Mouse (Mus musculus) kidney, postnatal 4 days (tissue): Measurements from ENCODE around the gene Fat4.

Experiments
- DNase-seq, 2 experiments: peaks; one replicate each; pipeline ENCODE4 v3.0.0; 2021; ENCODE audit warnings: mixed read lengths in 2 of 2

Gene Fat4

GRCm38 (mm10) chr3:38886890-38887355, at the start of gene Fat4:
TSS of gene Fat4 (plus strand) at chr3:38886940.
- peak in 1 of 2 experiments; percentile 53 for DNase-seq

DNA sequence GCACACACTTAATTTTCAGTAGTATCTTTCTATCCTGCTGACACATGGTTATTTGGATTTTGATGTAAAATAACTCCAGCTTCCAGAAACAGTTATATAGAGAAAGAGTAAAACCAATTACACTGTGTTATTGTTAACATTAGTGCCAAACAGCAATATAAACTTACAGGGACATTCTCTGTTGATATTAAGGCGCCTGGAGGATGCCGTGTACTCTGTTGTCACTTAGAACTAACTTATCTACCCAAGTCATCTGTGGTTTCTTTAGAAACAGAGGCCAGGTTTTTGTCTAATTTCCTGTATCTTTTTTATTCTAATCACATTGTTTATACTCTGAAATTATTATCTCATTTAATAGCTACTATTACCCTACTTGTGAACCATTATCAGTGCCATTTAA, 47.3 kb upstream of the Fat4 start:
- no peak for DNase-seq

GRCm38 (mm10) chr3:38843000-38843538, 43.7 kb upstream of the Fat4 start:
- DNase-seq: no peak

DNA sequence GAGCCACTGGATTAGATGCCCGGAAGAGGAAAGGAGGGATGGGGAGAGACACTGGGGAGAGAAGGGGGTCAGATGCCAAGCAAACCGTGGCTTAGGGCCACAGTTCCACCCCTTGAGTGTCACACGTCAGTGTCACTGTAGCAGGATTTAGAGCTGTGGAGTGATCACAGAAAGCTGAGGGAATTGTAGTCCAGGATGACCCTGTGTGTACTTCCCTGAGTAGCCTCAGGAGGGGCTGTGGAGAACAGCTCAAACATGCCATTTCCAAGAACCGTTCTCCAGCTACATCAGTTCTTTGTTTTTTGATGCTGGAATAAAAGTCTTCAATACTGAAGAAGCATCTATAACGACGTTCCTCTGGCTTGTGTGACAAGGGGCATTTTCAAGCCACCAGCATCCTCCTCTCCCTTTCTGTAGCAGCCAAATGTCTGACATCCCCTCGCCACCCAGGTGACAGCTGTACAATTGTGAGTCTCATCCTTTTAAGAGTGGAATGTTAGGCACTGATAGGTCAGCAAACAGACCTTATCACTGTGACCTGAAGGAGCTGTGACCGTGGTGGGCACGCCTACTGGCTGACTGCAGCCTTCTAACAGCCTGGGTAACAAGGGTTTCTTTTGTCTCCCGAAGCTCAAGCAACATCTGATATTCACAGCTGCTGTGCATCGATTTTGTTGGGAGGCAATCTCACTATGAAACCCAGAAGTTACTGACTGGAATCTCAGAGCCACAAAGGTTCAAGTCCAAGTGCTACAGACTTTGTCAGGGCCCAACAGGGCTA, 39.9 kb upstream of the Fat4 start:
- peak; percentile 2 to 4 for DNase-seq

GRCm38 (mm10) chr3:38849077-38849476, 37.7 kb upstream of the Fat4 start:
- DNase-seq: no peak

DNA sequence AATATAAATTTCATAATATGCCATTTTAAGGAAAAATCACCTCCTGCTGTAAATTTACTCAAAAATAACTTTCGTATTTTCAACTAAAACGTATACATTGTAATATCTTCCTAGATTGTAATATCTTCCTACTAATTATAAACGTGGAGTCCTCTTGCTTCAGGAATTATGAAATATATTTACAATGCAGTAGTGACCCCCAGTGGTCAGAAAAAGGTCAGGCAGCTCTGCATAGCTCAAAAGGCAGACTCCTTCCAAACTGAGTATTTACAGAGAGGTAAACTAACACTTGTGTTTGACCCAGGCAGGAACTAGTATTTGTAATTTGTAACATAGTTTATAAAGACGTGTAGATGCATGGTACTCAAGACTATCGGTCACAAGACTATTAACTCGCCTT, 37.2 kb upstream of the Fat4 start:
- DNase-seq: peak; percentile 65 to 67

DNA sequence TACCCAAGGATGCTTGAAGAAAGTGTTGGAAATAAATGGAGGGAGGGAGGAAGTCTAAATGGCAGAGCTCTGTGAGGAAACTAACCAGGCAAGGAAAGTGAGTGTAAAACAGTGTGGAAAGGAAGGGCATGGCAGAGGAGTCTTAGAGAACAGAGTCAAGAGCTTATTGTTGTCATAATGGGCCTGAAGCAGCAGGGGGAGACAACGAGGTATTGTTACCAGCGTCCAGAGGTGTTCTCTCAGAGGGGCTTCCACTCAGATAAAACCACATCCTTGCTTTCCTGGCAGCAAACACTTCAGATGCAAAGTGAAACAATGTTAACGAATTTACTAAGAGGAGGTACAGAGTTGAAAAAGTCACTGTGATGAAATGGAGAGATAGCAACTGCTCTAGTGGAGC, 33.1 kb upstream of the Fat4 start:
- DNase-seq: no peak

GRCm38 (mm10) chr3:38860683-38861082, 26.1 kb upstream of the Fat4 start:
- peak in 1 of 2 experiments; percentile 16 for DNase-seq

- DNase-seq: no peak
Measured at GRCm38 (mm10) chr3:38871291-38871690, 15.4 kb upstream of the Fat4 start.

- no peak for DNase-seq
Measured at GRCm38 (mm10) chr3:38875872-38876271, 10.9 kb upstream of the Fat4 start.

- no peak for DNase-seq
Measured at GRCm38 (mm10) chr3:38876706-38877105, 10.0 kb upstream of the Fat4 start.

GRCm38 (mm10) chr3:38882778-38883177, 4.0 kb upstream of the Fat4 start:
- peak; percentile 50 to 62 for DNase-seq

DNA sequence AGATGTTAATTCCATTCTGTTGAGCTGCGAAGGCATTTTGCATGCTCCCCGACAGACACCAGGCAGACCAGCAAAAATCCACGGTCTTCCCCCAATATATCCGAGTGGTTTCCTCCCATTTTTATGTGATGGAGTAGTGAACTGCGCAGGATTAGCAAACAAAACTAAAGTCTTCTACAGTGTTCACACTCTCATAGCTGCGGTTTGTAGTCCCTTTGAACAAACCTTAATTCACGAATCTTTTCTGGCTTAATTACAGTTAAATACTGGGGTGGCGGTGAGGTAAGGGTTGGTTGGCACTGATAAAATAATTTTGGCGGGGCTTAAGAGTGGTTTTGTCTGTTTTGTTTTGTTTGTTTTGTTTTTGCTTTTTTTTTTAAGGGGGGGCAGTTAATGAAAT, 3.1 kb upstream of the Fat4 start:
- no peak for DNase-seq

DNA sequence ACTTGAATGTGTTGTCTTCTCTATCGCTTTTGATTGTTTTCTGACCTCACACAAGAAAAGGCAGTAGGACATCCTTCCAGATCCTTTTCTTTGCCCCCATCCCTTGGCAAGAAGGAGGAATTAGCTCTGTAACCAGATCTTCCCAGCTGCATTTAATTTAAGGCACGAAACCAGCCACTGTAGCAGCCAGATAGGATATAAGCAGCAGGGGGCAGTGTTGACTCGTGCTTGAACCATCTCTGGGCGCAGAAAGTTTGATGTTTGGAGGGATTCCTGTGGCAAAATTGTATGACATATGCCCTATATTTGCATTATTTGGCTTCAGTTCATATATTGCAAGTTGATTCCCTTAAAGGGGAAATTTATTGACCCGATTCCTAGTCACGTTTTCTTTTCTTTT, 2.5 kb upstream of the Fat4 start:
- peak; percentile 88 for DNase-seq

DNA sequence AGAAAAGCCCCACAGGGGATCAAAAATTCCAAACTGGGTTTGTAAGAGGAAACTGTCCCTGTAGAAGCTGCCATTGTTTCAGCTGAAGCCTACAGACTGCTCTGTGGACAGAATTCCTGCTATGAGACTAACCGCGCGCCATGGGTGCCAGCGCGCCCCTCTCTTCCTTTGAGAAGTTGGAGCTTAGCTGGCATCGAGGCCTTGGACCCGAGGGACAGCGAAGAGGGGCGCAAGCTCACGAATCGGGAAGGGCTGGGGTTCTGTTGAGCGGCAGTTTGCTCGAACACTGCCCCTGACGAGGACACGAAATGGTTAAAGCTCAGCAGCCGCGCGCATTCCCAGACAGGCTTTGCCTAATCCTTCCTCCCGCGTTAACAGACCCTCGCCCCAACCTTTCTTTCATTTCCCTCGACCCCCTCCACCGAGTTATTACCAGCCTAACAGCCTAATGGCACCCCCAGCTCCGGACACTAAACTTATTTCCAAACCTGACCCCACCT, 1.8 kb upstream of the Fat4 start:
- peak; percentile 64 to 76 for DNase-seq

GRCm38 (mm10) chr3:38885481-38886001, 1.2 kb upstream of the Fat4 start:
- peak; percentile 91 to 94 for DNase-seq

DNA sequence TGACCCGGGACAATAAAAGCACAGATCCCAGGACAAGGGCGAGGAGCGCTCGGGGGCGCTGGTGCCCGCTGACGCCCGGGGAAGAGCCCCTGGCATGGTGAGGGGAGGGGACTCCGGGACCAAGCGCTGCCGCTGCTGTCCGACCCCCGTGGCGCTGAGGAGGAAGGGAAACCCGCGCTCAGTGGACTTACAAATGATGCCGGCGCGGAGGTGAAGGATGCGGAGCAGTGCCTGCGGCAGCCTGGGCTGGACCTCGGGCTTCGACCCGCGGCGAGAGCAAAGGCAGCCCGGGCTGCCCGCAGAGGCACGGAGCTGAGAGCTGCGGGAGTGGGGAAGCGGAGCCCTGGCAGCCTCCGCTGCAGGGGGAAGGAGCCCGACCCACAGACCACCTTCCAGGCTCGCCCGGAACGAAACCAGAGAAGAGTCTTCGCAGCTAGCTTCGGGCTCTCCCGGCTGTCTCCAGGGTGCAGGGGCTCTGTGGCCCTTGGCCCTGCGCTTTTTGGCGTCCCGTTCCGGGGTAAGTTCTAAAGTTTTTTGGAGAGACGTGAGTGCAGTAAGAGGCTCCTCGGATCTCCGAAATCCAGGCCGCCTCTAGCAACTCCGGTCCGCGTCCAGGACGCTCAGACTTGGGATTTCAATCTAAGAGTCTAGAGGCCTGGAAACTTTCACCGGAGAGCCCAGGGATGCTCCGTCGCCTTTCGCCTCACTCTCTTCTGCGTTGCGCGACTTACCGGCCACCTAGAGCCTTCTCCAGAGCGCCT, 499 bp upstream of the Fat4 start:
- DNase-seq: peak; percentile 59 to 72

DNA sequence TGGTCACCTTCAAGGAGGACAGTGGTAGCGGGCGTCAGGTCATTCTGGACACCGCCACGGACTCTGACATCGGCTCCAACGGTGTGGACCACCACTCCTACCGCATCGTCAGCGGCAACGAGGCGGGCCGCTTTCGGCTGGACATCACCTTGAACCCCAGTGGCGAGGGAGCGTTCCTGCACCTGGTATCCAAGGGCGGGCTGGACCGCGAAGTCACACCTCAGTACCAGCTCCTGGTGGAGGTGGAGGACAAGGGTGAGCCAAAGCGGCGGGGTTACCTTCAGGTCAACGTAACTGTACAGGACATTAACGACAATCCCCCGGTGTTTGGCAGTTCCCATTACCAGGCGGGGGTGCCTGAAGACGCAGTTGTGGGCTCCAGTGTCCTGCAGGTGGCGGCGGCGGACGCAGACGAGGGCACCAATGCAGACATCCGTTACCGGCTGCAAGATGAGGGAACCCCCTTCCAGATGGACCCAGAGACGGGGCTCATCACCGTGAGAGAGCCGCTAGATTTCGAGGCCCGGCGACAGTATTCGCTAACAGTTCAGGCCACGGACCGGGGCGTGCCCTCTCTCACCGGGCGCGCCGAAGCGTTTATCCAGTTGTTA, 746 bp downstream of the Fat4 start:
- peak; percentile 75 to 82 for DNase-seq

GRCm38 (mm10) chr3:38888111-38888510, 1.4 kb downstream of the Fat4 start:
- peak; percentile 85 to 87 for DNase-seq

DNA sequence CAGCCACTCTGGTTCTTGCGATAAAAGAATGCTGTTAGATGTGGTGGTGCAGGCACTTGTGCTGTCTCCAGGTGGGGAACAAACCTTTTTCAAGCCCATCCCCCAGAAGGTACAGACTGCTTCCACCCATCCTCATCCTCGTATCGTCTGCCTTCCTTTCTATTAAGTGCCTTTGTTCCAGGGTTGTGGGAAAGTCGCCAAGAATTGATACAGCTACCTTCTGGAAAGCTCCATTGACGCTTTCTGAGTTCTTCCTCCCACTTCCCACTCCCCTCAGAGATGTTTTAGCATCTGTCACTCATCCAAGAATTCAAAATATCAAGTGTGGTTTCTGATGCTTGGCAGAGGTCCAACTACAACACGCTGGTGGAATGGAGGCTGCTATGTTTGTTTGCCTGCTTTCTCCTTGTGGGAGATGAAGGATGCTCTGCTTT, 6.1 kb downstream of the Fat4 start:
- no peak for DNase-seq

DNA sequence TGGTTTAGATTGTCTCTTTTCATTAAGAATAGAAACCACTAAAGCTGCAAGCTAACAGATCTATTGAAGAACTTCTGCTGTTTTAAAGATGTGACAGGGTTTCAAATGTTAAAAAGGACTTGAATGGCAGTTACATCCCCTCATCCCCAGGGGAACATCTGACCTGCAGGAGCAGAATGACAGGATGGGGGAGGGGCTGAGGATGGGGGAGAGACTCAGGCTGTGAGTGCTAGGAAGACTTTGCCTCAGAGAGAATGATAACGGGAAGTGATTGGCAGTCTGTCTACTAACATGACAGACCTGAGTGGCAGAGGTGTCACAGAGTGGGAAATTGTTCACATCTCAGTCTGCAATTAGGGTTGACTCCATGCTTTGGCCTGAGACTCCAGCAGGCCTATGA, 14.1 kb downstream of the Fat4 start:
- no peak for DNase-seq

GRCm38 (mm10) chr3:38906832-38907231, 20.1 kb downstream of the Fat4 start:
- DNase-seq: no peak
